Mouse (Mus musculus) B cell, adult (primary cell): ENCODE measurements around the gene Eif2ak1. TPM values are rescaled to one million over a fixed set of nuclear protein-coding genes. Genes with fewer than 3 reads are reported as not detected.

Source experiments
- total RNA-seq: library from RNA; stranded (reverse); gene quantifications from 4 replicates; pipeline ENCODE4 v1.2.4, GENCODE M21; 2023; ENCODE audit not compliant: inconsistent age

The Eif2ak1 gene
- total RNA-seq = 42.4 to 49.4 TPM (median 46.2 TPM) in 4 replicates

DNA sequence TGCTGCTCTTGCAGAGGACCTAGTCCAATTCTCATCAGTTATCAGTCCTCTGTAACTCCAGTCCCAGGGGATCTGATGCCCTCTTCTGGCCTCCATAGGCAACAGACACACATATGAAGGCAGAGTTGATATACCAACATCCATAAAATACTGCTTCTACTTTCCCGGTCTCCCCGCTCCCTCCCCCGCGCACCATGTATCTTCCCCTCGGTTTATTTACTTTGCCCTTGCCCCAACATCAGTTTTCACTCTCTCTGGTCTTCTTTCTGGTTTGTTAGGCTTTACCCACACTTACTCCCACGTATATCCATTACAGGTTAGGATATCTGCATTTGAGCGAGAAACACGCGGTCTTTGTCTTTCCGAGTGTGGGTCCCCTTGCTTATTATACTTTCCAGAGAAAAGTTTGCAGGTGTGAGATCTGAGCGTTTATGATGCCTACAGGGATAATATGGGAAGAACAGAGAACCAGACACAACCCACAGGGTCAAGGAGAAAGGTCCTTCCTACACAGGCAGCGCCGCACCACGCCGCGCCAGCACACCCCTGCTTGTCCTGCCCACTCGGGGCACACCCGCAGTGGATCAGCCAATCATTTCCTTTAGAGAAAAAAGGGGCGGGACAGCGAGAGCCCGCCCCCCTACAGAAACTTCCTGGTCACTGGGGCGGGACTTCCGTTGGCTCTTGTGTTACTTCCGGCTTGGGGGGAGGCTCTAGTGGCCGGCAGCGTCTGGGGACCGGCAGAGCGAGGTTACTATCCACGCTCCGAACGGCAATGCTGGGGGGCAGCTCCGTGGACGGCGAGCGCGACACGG is at the start of gene Eif2ak1:
Eif2ak1 (plus strand) TSS at position 673 of the 815 bp plus-strand sequence.

GRCm38 (mm10) chr5:143897635-143898330 is 80.2 kb downstream of the Eif2ak1 start, which contains the start of gene Ankrd61:
Gene Ankrd61 (minus strand): TSS chr5:143897685.

DNA sequence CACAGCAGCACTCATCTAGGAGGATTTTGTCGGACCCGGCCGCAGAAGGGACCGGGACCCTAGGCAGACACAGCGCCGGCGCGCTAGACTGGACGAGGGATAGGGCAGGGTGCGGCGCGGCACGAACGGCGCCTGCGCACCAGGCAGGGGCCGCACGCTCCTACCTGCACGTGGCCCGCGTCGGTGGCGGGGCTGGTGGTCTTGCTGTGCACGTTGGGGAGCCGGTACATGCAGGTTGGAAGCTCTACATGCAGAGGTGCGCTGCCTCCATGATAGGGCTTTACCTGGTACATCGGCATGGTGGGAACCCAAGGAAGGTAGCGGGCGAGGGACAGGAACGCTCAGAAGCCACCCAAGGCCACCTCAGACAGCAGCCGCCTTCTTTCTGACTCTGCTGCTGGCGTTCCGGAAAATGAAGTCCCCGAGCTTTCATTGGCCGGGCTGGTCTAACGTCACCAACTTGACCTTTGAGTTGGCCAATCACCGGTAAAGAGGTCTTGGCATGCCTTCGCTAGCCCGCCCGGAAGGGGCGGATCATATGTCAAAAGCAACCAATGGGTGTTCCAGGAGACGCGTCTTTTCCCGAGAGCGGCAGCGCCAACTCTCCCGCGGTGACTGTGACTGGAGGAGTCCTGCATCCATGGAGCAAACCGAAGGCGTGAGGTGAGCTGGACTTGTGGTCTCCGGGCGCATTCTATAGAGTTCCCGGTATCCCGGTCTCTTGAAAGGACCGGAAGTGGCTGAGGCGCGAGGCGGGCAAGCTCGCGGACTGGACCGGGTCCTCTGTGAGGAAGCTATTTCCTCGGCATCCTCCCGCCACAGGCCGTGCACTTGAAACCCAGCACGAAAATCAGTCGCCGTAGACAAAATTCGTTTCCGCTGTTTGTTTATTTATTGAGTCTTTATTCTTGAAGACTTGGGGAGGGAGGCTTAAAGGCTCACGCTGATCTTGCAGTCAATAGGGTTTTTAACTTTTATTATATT is 92.1 kb downstream of the Eif2ak1 start, which contains the start of the genes Aimp2 and Pms2:
Aimp2 (minus strand) TSS at position 431 of the 984 bp plus-strand sequence.
Pms2 (plus strand) TSS at position 548 of the 984 bp plus-strand sequence.

DNA sequence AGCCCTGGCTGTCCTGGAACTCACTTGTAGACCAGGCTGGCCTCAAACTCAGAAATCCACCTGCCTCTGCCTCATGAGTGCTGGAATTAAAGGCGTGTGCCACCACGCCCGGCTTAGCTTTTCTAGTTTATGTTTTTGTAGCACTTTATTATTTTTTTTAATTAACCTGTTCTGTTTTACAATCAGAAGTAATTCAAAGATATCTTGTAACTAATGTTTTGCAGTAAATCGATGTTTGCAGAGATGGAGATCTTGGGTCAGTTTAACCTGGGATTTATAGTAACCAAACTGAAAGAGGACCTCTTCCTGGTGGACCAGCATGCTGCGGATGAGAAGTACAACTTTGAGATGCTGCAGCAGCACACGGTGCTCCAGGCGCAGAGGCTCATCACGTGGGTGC is 110.3 kb downstream of the Eif2ak1 start, which contains the start of gene Gm42421:
Gm42421 (plus strand) TSS at position 301 of the 400 bp plus-strand sequence.

GRCm38 (mm10) chr5:143932831-143933230 is 115.2 kb downstream of the Eif2ak1 start, which contains the start of gene Rsph10b:
Gene Rsph10b (plus strand): TSS chr5:143933035.

Other genes with a start within 250 kb of the Eif2ak1 start
- gene Cyth3, start 195.3 kb upstream of the Eif2ak1 start, total RNA-seq = 9.9 to 15.4 TPM (median 12.8 TPM) in 4 replicates
- gene Usp42, start 85.5 kb upstream of the Eif2ak1 start, total RNA-seq = 27.8 to 36.9 TPM (median 34.6 TPM) in 4 replicates
- gene Ankrd61, start 79.9 kb downstream of the Eif2ak1 start, total RNA-seq = 0.45 to 0.90 TPM in 2 of 4 replicates, not detected in the others
- gene Aimp2, start 92.1 kb downstream of the Eif2ak1 start, total RNA-seq = 14.3 to 19.4 TPM (median 17.4 TPM) in 4 replicates
- 24.8 to 34.9 TPM (median 28.0 TPM) in 4 replicates for gene Pms2, start 92.2 kb downstream of the Eif2ak1 start, total RNA-seq
- 0.81 to 4.3 TPM (median 2.7 TPM) in 4 replicates for gene Gm42421, start 110.4 kb downstream of the Eif2ak1 start, total RNA-seq
- 0.67 to 2.5 TPM (median 0.93 TPM) in 4 replicates for gene Rsph10b, start 115.2 kb downstream of the Eif2ak1 start, total RNA-seq
- gene Ccz1, start 197.1 kb downstream of the Eif2ak1 start, total RNA-seq = 90.9 to 101 TPM (median 96.0 TPM) in 4 replicates
- gene Ocm, start 208.9 kb downstream of the Eif2ak1 start, total RNA-seq = not detected in 4 replicates